Mouse (Mus musculus) cerebellum, adult (tissue): ENCODE measurements around the gene Map4k5.

Experiments
- ATAC-seq: cut with Nextera tagmentation; 2 replicates; pipeline ENCODE4 v1.9.2; 2017; ENCODE audit warnings: mild to moderate bottlenecking, moderate library complexity, mixed read lengths; ENCODE audit not compliant: insufficient number of reproducible peaks, low FRiP score, low TSS enrichment

The Map4k5 gene

DNA sequence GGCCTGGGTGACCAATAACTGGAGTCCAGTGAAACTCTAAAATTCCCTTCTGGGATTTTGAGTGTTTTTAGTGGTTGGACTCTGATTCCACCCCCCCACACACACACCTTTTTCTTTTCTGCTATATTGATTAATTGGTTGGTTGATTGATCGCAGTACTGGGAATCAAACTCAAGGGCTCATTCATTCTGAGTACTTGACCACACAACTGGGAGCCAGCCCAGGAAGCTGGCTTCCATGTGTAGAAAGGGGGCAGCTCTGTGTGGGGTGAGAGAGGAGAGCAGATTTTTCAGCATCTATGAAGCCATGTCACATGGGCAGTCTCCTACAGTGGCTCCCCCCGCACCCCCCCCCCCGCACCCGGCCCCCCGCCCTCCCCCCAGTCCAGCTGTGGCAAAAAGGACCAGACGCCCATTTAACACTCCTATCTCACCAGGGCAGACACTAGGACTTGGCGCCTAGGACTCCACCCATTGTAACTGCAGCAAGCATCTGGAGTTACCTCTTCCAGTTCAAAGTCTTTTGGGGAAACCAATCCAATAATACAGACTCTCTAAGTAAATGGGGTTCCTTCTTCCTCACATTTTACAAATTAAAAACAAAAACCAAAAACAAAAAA is 133.6 kb downstream of the Map4k5 start:
- no peak for ATAC-seq

DNA sequence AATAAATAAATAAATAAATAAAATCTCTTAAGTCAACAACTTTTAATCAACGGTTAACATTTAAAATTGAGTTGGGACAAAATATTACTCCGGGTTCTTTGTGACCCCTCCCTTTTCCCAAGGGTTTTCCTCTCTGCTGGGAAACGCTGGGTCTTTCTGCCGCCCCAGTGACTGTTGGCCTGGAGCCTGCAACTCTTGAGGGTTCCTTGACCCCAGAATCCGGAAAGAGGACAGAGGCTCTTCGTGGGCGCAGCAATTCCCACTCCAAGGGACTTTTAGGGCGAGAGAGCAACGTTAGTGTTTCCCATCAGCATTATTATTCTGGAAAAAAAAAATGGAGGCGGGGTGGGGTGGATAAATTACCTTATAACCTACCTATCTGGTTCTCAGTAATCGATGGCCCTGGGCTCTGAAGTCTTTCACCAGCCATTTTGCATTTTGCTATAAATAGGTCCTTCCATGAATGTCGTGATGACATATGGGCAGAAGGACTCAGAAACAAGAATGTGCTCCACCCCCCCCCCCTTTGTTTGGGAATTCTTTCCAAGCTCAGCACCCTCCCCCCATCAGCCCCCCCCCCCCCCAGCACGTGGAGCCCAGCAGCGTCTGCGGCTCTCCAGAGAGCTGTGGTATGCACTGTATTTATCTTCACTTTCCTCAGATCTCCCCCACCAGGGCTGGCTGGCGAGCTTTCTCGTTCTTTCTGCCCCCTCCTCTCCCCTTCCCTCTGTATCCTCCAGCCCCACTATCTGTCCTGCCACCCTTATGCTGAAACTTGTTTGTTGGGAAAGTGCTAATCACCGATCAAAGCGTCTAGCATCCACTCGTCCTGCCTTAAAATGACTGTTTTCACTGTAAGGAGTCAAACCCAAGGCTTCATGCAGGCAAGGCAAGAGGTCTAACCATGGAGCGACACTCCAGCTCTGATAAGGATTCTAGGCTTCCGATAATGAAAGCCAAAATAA is 134.5 kb downstream of the Map4k5 start:
- ATAC-seq: no peak

DNA sequence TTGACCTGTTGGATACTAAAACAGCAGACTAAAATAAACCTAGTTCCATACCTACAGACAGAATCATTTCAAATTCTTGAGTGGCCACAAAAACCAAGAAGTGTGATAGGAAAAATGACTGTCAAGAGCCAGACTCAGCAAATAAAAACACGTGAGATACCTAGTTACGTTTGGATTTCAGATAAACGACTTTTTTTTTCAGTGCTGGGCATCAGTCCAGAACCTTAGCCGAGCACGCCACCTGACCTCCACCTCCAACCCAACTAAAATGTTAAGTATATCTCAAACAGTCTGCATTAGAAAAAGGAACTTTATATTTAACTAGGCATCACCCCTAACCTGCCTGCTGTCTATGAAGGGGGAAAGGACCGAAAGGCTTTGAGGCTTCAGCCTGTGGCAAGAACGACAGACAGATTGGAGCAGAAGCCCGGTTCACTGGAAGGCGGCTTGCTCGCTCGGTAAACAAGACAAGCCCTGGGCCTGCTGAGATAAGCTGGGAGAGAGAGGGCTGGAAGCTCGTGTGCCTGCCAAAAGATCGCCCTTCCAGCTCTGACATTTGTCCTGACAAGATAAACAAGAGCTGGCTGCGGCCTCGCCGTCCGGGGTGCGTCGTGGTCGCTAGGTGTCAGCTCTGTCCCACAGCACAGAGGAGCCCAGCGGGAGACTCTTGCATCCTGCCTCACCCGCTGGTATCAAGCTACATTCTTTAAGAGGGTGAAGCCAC is 135.4 kb downstream of the Map4k5 start:
- ATAC-seq: peak; percentile 89

DNA sequence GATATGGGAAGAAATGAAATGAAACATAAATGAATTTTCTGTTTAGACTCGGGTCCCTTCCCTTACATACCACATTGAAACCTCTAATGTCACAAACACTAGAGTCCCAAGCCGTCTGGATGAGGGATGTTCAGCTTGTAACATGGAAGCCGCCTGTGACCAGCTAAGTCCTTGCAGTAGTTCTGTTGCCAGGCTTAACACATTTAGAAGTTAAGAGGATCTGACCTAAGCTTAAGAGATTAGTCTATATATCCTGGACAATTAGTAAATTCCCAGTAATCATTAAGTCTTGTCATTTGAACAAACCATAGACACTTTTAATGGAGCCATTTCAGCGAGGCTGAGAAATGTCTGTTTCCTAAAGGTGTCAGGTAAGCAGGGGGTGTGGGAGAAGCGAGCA is 137.0 kb downstream of the Map4k5 start:
- ATAC-seq: no peak

DNA sequence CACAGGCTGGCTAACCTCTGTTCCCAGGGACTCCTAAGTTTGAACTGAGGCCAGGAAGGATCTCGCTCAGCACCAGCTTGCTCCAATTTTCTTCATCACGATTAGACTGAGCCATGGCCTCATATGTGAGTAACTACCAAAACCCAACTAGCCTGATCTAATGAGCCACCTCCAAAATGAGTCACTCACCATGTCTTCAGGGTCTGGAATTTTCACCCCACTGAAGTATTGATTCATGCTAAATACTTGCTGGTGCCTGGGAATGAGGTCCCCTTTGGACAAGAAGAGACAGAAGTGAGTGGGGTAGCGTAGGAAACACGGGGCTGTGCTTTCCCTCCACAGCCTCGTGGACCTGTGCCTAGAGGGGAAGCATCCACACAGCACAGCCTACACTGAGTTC is 139.1 kb downstream of the Map4k5 start:
- ATAC-seq: no peak
